Mouse (Mus musculus): Measurements from ENCODE around the gene Prrc2a. TPM values are rescaled to one million over a fixed set of nuclear protein-coding genes. Genes with fewer than 3 reads are reported as not detected.

The Prrc2a gene
- 74.7 and 110 TPM in 2 replicates for total RNA-seq (2017)

DNA sequence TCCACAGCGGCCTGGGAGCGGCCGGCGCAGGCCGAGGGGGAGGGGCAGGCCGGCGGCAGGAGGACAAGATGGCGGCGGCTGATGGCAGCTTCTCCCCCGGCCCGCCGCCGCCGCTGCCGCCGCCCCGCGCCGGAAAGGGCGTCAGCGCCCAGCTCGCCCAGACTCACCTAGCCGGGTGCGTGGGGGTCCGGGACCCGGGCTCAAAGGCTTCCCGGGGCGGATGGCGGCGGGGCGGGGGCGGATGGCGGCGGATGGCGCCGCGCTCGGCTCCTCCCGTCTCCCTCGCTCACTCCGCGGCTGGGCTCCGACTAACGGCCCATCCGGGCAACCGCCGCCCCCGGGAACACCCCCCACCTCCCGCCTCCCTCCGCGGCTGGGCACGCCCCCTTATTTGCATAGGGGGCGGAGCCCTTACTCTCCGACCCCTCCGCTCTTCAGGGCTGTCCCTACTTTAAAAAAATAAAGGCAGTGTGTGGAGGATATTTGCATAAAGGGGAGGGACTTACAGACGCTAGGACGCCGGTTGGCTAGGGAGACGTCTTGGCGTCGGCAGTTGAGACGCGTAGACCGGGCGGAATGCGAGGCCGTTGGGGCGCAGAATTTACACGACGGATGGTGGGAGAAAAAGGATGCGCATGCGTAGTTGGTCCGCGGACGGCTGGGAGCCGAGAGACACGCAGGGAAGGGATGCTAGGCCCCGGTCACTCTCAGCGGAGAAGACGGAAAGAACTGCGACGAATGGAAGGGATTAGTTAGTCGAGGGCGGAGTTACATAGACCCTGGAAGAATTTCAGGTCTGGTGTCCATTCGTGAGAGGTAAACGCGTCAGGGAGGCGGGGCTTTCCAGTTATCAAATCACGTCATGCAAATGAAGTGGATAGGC is at the start of gene Prrc2a:
Gene Prrc2a (minus strand): TSS at position 330 of the 883 bp plus-strand sequence.
- peak; percentile 90 for ATAC-seq (replicated peaks; ENCODE audit: low read depth, poor library complexity, severe bottlenecking)

DNA sequence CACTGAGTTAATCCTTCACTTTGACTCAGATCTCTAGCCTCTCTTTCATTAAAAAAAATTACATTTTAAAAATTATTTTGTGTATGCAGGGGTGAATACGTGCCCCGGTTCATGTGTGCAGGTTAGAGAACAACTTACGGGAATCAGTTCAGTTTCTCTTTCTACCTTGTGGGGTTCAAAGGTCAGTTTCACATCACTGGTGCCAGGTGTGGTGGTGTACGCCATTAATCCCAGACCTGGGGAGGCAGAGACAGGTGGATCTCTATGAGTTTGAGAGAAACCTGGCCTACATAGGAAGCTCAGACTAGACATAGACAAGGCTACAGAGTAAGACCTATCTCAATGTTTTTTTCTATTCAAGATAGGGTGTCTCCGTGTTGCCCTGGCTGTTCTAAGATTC is 48.4 kb upstream of the Prrc2a start:
- no peak for ATAC-seq (replicated peaks; ENCODE audit: low read depth, poor library complexity, severe bottlenecking)

DNA sequence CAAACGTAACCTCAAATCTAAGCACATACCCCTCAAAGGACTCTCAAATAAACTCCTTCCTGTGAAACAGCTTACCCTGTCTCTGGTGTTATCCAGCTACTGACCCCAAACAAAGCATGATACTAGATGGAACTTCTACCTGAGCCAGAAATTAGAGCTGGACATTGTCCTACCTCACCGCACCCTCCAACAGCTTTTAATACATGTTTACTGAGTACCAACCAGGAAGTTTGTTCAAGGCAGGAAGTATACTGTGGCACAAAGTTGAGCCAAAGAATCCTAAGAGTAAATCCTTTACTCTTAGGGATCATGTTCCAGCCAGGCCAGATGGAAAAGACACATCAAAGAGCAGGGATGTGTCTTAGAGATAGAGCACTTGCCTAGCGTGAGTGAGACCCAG is 45.9 kb upstream of the Prrc2a start:
- ATAC-seq (replicated peaks; ENCODE audit: low read depth, poor library complexity, severe bottlenecking) = no peak

GRCm38 (mm10) chr17:35209785-35210535 is 45.3 kb upstream of the Prrc2a start:
- ATAC-seq (replicated peaks; ENCODE audit: low read depth, poor library complexity, severe bottlenecking) = peak; percentile 72

GRCm38 (mm10) chr17:35205380-35205769 is 40.7 kb upstream of the Prrc2a start:
- no peak for ATAC-seq (replicated peaks; ENCODE audit: low read depth, poor library complexity, severe bottlenecking)

- ATAC-seq (replicated peaks; ENCODE audit: low read depth, poor library complexity, severe bottlenecking) = no peak
Observed at GRCm38 (mm10) chr17:35204494-35205379, 40.0 kb upstream of the Prrc2a start, which contains the start of gene Lta. Gene Lta, minus strand, starts transcription at chr17:35205351.

DNA sequence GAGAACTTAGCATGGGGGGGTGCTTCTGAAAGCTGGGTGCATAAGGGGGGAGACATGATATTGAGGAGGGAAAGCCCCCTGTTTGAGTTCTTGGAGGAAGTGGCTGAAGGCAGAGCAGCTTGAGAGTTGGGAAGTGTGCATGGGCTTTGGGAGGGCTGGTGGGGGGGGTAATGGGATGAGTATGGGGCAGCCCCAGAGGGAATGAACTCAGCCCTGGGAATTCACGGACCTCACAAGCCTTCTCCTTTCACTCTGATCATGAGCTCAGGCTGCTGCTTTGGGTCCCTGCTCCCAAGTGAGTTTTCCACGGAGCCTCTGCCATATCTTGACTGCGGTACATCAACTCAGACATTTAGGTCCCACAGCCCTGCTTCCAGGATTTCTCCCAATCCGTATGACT is 37.7 kb upstream of the Prrc2a start:
- ATAC-seq (replicated peaks; ENCODE audit: low read depth, poor library complexity, severe bottlenecking) = no peak

- ATAC-seq (replicated peaks; ENCODE audit: low read depth, poor library complexity, severe bottlenecking) = peak; percentile 60
Observed at GRCm38 (mm10) chr17:35201787-35202186, 37.1 kb upstream of the Prrc2a start, which contains the start of gene Tnf. Gene Tnf, minus strand, starts transcription at chr17:35202007.

- ATAC-seq (replicated peaks; ENCODE audit: low read depth, poor library complexity, severe bottlenecking) = no peak
Observed at GRCm38 (mm10) chr17:35201128-35201527, 36.4 kb upstream of the Prrc2a start.

DNA sequence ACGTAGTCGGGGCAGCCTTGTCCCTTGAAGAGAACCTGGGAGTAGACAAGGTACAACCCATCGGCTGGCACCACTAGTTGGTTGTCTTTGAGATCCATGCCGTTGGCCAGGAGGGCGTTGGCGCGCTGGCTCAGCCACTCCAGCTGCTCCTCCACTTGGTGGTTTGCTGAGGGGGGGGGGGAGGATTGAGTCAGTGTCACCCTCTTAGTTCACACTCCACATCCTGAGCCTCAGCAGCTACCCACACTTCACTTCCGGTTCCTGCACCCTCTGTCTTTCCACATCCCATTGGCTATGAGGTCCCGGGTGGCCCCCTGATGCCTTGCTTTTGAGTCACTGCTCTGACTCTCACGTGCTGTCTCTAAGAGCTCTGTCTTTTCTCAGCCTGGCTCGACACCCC is 35.7 kb upstream of the Prrc2a start:
- ATAC-seq (replicated peaks; ENCODE audit: low read depth, poor library complexity, severe bottlenecking) = peak; percentile 77

DNA sequence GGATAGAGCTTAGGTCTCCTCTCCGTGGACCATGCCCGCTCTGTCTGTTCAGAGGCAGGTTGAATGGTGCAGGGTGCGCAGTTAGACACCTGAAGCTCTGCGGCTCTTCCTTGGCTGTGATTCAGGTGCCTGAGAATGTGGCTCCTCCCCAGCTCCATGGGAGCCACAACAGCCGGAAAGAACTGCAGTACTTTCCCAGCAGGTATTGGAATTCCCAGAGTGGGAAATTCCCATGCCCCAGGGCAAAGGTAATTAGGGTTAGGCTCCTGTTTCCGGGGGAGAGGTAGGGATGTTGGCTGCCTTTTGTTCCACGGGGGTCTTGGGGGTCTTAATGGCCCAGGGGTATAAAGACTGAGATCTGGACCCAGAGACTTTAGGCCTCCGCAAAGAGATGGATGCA is 34.2 kb upstream of the Prrc2a start:
- no peak for ATAC-seq (replicated peaks; ENCODE audit: low read depth, poor library complexity, severe bottlenecking)

GRCm38 (mm10) chr17:35198029-35198428 is 33.3 kb upstream of the Prrc2a start:
- ATAC-seq (replicated peaks; ENCODE audit: low read depth, poor library complexity, severe bottlenecking) = no peak

DNA sequence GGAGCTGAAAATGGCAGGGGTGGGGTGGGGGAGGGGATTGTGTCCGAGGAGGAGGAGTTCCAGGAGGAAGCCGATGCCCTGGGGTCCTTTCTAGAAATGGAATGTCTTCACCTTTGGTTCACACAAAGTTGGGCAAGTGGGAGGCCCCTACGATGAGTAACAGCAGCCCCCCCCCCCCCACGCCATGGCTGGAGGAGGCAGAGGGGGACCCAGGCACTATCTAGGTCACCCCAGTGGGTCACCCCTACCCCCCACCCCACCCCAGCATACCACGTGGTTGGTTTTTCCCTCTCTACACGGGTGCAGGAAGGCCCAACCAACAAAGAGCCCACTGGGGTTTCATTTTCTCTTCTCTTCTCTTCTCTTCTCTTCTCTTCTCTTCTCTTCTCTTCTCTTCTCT is 32.4 kb upstream of the Prrc2a start:
- ATAC-seq (replicated peaks; ENCODE audit: low read depth, poor library complexity, severe bottlenecking) = no peak

GRCm38 (mm10) chr17:35196321-35196641 is 31.6 kb upstream of the Prrc2a start:
- ATAC-seq (replicated peaks; ENCODE audit: low read depth, poor library complexity, severe bottlenecking) = no peak

GRCm38 (mm10) chr17:35195631-35196320 is 31.1 kb upstream of the Prrc2a start:
- ATAC-seq (replicated peaks; ENCODE audit: low read depth, poor library complexity, severe bottlenecking) = peak; percentile 75

DNA sequence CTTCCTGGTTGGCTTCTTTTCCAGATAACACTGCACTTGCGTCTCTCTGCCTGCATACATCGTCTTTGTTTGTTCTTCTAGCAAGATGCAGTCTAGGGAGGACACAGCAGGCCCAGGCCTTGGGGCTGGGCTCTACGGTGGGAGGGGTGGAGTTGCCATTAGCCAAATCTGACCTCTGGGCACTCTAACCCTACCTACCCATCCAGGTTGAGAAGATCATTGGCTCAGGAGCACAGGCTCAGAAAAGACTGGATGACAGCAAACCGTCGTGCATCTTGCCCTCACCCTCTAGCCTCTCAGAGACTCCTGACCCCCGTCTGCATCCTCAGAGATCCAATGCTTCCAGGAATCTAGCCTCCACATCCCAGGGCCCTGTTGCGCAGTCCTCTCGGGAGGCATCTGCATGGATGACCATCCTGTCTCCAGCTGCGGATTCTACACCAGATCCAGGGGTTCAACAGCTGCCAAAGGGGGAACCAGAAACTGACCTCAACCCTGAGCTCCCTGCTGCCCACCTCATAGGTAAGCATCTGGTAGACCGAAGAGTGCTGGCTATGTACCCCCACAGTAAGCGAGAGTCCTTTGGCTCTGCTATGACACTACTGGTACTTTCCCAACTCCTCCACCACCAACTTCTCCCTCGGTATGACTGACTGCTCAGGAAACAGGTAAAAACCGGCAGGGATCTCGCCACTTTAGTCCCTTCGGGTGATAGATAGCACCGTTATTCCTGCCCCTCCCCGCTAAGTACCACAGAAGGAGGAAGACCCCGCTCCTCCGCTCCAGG is 30.3 kb upstream of the Prrc2a start:
- no peak for ATAC-seq (replicated peaks; ENCODE audit: low read depth, poor library complexity, severe bottlenecking)

- ATAC-seq (replicated peaks; ENCODE audit: low read depth, poor library complexity, severe bottlenecking) = no peak
Observed at GRCm38 (mm10) chr17:35193881-35194843, 29.5 kb upstream of the Prrc2a start, which contains the start of gene Ltb. Gene Ltb, plus strand, starts transcription at chr17:35194439.

GRCm38 (mm10) chr17:35192924-35193323 is 28.2 kb upstream of the Prrc2a start:
- ATAC-seq (replicated peaks; ENCODE audit: low read depth, poor library complexity, severe bottlenecking) = 0 out of 2 replicates have a peak, but pooled peaks have one; percentile 15
